In the genomic region with DNA sequence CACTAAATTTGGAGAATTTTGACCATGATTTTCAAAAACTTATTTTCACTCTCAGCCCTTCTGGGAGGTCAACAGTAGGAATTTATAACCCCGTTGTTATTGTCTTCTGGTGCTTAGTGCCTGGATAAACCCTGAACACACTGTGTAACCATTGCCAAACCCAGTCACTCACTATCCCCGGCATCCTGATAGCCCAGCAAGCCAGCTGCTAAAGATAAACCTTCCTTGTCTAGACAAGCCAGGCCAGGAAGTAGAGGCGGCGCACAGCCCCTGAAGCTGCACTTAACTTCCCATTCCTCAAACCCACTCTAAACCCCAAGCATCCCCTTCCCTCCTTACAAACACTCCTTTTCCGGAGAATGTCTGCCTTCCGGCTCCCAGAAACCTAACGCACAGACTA, we compare ENCODE assay signal across 10 mouse cellular contexts. TPM values are rescaled to one million over a fixed set of nuclear protein-coding genes. Genes with fewer than 3 reads are reported as not detected.
A peak's percentile ranks its signal among the peaks of the same experiment; 100 is the strongest.
DNase-seq lines count a peak whose midpoint lies in the region; ATAC-seq and TF ChIP-seq lines count a peak whose summit lies in the region.
"Had no signal": no experiment of that assay in that cellular context is flagged by ENCODE, and none has a peak within 500 bp of the region (broad histone marks: within the 10 kb centered on the region; RNA-seq: fewer than 3 reads in every experiment).

No protein-coding gene starts in this region.

- H3K27me3 ChIP-seq in liver, embryonic 14.5 days (ENCODE audit: control insufficient read depth, insufficient read depth, low read length): no peaks in the 10 kb centered on the region
- H3K27me3 ChIP-seq in small intestine, adult 2 months (ENCODE audit: control insufficient read depth, insufficient read depth, low read length): no peaks in the 10 kb centered on the region
- H3K27me3 ChIP-seq: CH12.LX had no signal

- no peaks in the 10 kb centered on the region for H3K36me3 ChIP-seq in liver, embryonic 14.5 days (replicated peaks; ENCODE audit: control insufficient read depth, insufficient read depth, low read depth)
- no peaks in the 10 kb centered on the region for H3K36me3 ChIP-seq in small intestine, adult 2 months (ENCODE audit: control insufficient read depth, insufficient read depth, low read length)

- no peak overlapping the region for H3K4me3 ChIP-seq in brown adipose tissue, adult 24 weeks (ENCODE audit: insufficient read depth, low read depth, low read length)
- no peak overlapping the region for H3K4me3 ChIP-seq in liver, embryonic 14.5 days (ENCODE audit: insufficient read depth in 1 of 2, low read depth in 2 of 2, low read length in 2 of 2)
- H3K4me3 ChIP-seq in small intestine, adult 2 months (ENCODE audit: low read depth, low read length): no peak overlapping the region

- 0 out of 2 replicates have a peak overlapping the region, but pooled peaks have one; percentile 14 for H3K4me2 ChIP-seq in liver, embryonic 14.5 days (ENCODE audit: low read depth)

- no peak overlapping the region for H3K9ac ChIP-seq in liver, embryonic 14.5 days (replicated peaks)

- WGBS in liver, embryonic 14.5 days (ENCODE audit: insufficient replicate concordance): 9% methylated on average over 7 of the region's 7 CpGs
- 34% methylated on average over 7 of the region's 7 CpGs for WGBS in small intestine, adult 2 months

- peak overlapping the region; percentile 51; the same call in 1 of the 2 replicates for H3K27ac ChIP-seq in brown adipose tissue, adult 24 weeks (replicated peaks; ENCODE audit: low read depth, low read length)
- no peak overlapping the region for H3K27ac ChIP-seq in liver, embryonic 14.5 days
- peak overlapping the region; percentile 78 for H3K27ac ChIP-seq in small intestine, adult 2 months (ENCODE audit: insufficient read depth, low read depth, low read length)

- H3K4me1 ChIP-seq in brown adipose tissue, adult 24 weeks (ENCODE audit: control insufficient read depth, insufficient read depth, insufficient read length, low read length): peaks cover 20% of the 10 kb centered on the region
- peaks cover 0 to 26% of the 10 kb centered on the region in 2 experiments; a peak in 3 of 4 replicates for H3K4me1 ChIP-seq in liver, embryonic 14.5 days (replicated peaks; ENCODE audit: control insufficient read depth in 2 of 2, insufficient read depth in 2 of 2, low read length in 1 of 2)
- H3K4me1 ChIP-seq in small intestine, adult 2 months (ENCODE audit: control insufficient read depth, insufficient read depth, insufficient read length, low read length): peaks cover 40% of the 10 kb centered on the region

- intact Hi-C loops in left cerebral cortex, postnatal 36 days (cut with DNase I): no loop called here

- TF ChIP-seq CTCF in liver, embryonic 14.5 days (IDR thresholded peaks at IDR 0.05; ENCODE audit: low read depth): no peak
- no peak for TF ChIP-seq CTCF in small intestine, adult 2 months (IDR thresholded peaks at IDR 0.05; ENCODE audit: extremely low read depth, insufficient read length, insufficient replicate concordance, low read depth, low read length)

- DNase-seq in layer of hippocampus, adult 11-12 months (ENCODE audit: low spot score): peak; percentile 41
- DNase-seq in layer of hippocampus, adult 8-10 months (ENCODE audit: low spot score in 2 of 2): no peak
- no peak for DNase-seq in liver, embryonic 14.5 days (ENCODE audit: low read depth in 3 of 3, low spot score in 3 of 3)
- no peak for DNase-seq in gastrocnemius, postnatal 4 days (ENCODE audit: low spot score in 2 of 2)
- DNase-seq in left cerebral cortex, postnatal 36 days (ENCODE audit: low spot score in 2 of 2): no peak
- DNase-seq: kidney, adult 2 months; layer of hippocampus, postnatal 36 days had no signal

- ATAC-seq in liver, embryonic 14.5 days (ENCODE audit: insufficient read depth): no peak

- no peaks in the 10 kb centered on the region for H3K9me3 ChIP-seq in liver, embryonic 14.5 days (ENCODE audit: control insufficient read depth, low read length)

- TF ChIP-seq EP300 in liver, embryonic 14.5 days (IDR thresholded peaks at IDR 0.05; ENCODE audit: low read depth): no peak

- TF ChIP-seq POLR2A in small intestine, adult 2 months (IDR thresholded peaks at IDR 0.05; ENCODE audit: low read depth, low read length): no peak

RNA-seq across cellular contexts. Expression of a gene that starts 43.3 kb away (rescaled TPM):
- 10 to 100 TPM in 2 of 4 experiments, 1 to 10 TPM in 2; 6.4 to 13.3 (median 10.6) TPM for total RNA-seq in layer of hippocampus, adult 8-10 months (2022)
- polyA plus RNA-seq in brown adipose tissue, adult 24 weeks (2012; ENCODE audit: insufficient read depth, insufficient read length, missing spikeins): 24.0 and 37.9 TPM in 2 replicates
- polyA plus RNA-seq in liver, embryonic 14.5 days (2012; rRNA removed): 0.73 and 0.95 TPM in 2 replicates
- 1.1 and 1.4 TPM in 2 replicates for polyA plus RNA-seq in liver, embryonic 14.5 days (2014; fragmentation: Nextera tagmentation; extraction: Ambion mirVana)
- 1.9 and 6.3 TPM in 2 replicates for polyA plus RNA-seq in small intestine, adult 2 months (2012; rRNA removed)
- 1 to 10 TPM; 5.5 to 5.9 TPM for total RNA-seq in gastrocnemius, postnatal 4 days (2021)
- 1 to 10 TPM; 7.9 to 8.8 TPM for total RNA-seq in left cerebral cortex, postnatal 36 days (2021)

RNA-seq across cellular contexts. Expression of a gene that starts 43.4 kb away (rescaled TPM):
- 10 to 100 TPM in 1 of 4 experiments, 1 to 10 TPM in 3; 7.7 to 10.8 (median 9.0) TPM for total RNA-seq in layer of hippocampus, adult 8-10 months (2022)
- 25.7 and 37.1 TPM in 2 replicates for polyA plus RNA-seq in brown adipose tissue, adult 24 weeks (2012; ENCODE audit: insufficient read depth, insufficient read length, missing spikeins)
- 5.2 and 8.1 TPM in 2 replicates for polyA plus RNA-seq in liver, embryonic 14.5 days (2012; rRNA removed)
- 10.2 and 10.9 TPM in 2 replicates for polyA plus RNA-seq in liver, embryonic 14.5 days (2014; fragmentation: Nextera tagmentation; extraction: Ambion mirVana)
- polyA plus RNA-seq in small intestine, adult 2 months (2012; rRNA removed): 1.1 and 1.5 TPM in 2 replicates
- 10 to 100 TPM; 42.5 to 46.4 TPM for total RNA-seq in gastrocnemius, postnatal 4 days (2021)
- 1 to 10 TPM; 6.4 to 7.3 TPM for total RNA-seq in left cerebral cortex, postnatal 36 days (2021)

RNA-seq across cellular contexts. Expression of a gene that starts 58.0 kb away (rescaled TPM):
- total RNA-seq in layer of hippocampus, adult 8-10 months (2022): 10 to 100 TPM; 42.7 to 63.8 (median 50.2) TPM
- polyA plus RNA-seq in brown adipose tissue, adult 24 weeks (2012; ENCODE audit: insufficient read depth, insufficient read length, missing spikeins): 13.4 and 49.0 TPM in 2 replicates
- 3.9 and 5.1 TPM in 2 replicates for polyA plus RNA-seq in liver, embryonic 14.5 days (2012; rRNA removed)
- 9.3 and 9.6 TPM in 2 replicates for polyA plus RNA-seq in liver, embryonic 14.5 days (2014; fragmentation: Nextera tagmentation; extraction: Ambion mirVana)
- 1.2 and 1.7 TPM in 2 replicates for polyA plus RNA-seq in small intestine, adult 2 months (2012; rRNA removed)
- total RNA-seq in gastrocnemius, postnatal 4 days (2021): 10 to 100 TPM; 39.2 to 41.0 TPM
- total RNA-seq in left cerebral cortex, postnatal 36 days (2021): 10 to 100 TPM; 31.7 to 45.5 TPM
